Comparison of ENCODE assay signal across 12 mouse cellular contexts in the genomic region with DNA sequence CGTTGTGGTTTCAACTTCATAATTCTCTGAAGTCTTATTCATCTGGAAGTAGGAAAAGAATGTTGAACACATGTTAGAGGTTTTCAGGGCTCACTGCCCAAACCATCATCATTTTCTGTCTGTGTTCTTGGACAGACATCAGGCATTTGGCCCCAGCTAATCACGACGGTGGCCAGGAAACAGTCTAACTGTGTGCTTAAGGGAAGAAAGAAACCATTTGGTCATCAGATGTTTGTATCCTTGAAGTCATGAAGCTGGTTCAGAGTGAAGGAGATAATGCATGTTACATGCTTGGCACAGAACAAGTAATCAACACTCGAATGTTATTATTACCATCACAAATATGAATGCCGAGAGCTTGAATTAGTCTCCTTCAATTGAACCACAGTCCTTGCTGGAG. TPM values are rescaled to one million over a fixed set of nuclear protein-coding genes. Genes with fewer than 3 reads are reported as not detected.
DNase-seq lines count a peak whose midpoint lies in the region; ATAC-seq and TF ChIP-seq lines count a peak whose summit lies in the region.
"Had no signal": no experiment of that assay in that cellular context is flagged by ENCODE, and none has a peak within 500 bp of the region (broad histone marks: within the 10 kb centered on the region; RNA-seq: fewer than 3 reads in every experiment).

No protein-coding gene starts in this region.

- no peak overlapping the region for H3K4me3 ChIP-seq in lung, adult 2 months (replicated peaks; ENCODE audit: extremely low read depth, low read depth, low read length)
- H3K4me3 ChIP-seq in stomach, embryonic 16.5 days (replicated peaks; ENCODE audit: low read length): no peak overlapping the region
- no peak overlapping the region for H3K4me3 ChIP-seq in midbrain, embryonic 11.5 days (ENCODE audit: low read depth, low read length)
- H3K4me3 ChIP-seq: erythroblast, embryonic 14.5 days; myocyte had no signal

- peak overlapping the region; percentile 68; the same call in 1 of the 2 replicates for H3K27ac ChIP-seq in stomach, embryonic 16.5 days (ENCODE audit: low read length)
- H3K27ac ChIP-seq in midbrain, embryonic 11.5 days (ENCODE audit: low read depth, low read length): no peak overlapping the region

- H3K4me2 ChIP-seq in stomach, embryonic 16.5 days (ENCODE audit: low read depth, low read length): no peak overlapping the region
- H3K4me2 ChIP-seq in midbrain, embryonic 11.5 days: no peak overlapping the region

- H3K9ac ChIP-seq in stomach, embryonic 16.5 days (ENCODE audit: low read length): no peak overlapping the region
- no peak overlapping the region for H3K9ac ChIP-seq in midbrain, embryonic 11.5 days (ENCODE audit: low read length)

- no peaks in the 10 kb centered on the region for H3K27me3 ChIP-seq in stomach, embryonic 16.5 days (ENCODE audit: control insufficient read depth, insufficient read depth, low read length)
- H3K27me3 ChIP-seq in midbrain, embryonic 11.5 days (ENCODE audit: control insufficient read depth, insufficient read depth, low read length): no peaks in the 10 kb centered on the region
- H3K27me3 ChIP-seq: CH12.LX had no signal

- 66% methylated on average over 5 of the region's 5 CpGs for WGBS in lung, adult 2 months
- WGBS in stomach, embryonic 16.5 days: 47% methylated on average over 5 of the region's 5 CpGs
- 91% methylated on average over 5 of the region's 5 CpGs for WGBS in midbrain, embryonic 11.5 days

- H3K9me3 ChIP-seq in stomach, embryonic 16.5 days (replicated peaks; ENCODE audit: control insufficient read depth, low read length): no peaks in the 10 kb centered on the region
- no peaks in the 10 kb centered on the region for H3K9me3 ChIP-seq in midbrain, embryonic 11.5 days (ENCODE audit: control insufficient read depth, low read length)

- H3K4me1 ChIP-seq in lung, adult 2 months (ENCODE audit: control insufficient read depth, insufficient read depth, low read length): peaks cover 8% of the 10 kb centered on the region
- peaks cover 3% of the 10 kb centered on the region; the same call in 1 of the 2 replicates for H3K4me1 ChIP-seq in stomach, embryonic 16.5 days (ENCODE audit: control insufficient read depth, insufficient read depth, low read length)
- peaks cover 8% of the 10 kb centered on the region for H3K4me1 ChIP-seq in midbrain, embryonic 11.5 days (ENCODE audit: control insufficient read depth, insufficient read depth, low read length)

- intact Hi-C loops in heart, postnatal 25 days (cut with DNase I): no loop called here

- no peaks in the 10 kb centered on the region for H3K36me3 ChIP-seq in stomach, embryonic 16.5 days (ENCODE audit: control insufficient read depth, insufficient read depth, low read length)
- H3K36me3 ChIP-seq in midbrain, embryonic 11.5 days (ENCODE audit: control insufficient read depth, insufficient read depth, low read length): no peaks in the 10 kb centered on the region

- no peak for TF ChIP-seq CTCF in lung, adult 2 months (IDR thresholded peaks at IDR 0.05; ENCODE audit: insufficient read depth, low read length)

- no peak for TF ChIP-seq POLR2A in lung, adult 2 months (IDR thresholded peaks at IDR 0.05; ENCODE audit: borderline replicate concordance, extremely low read depth, low read depth, low read length)

- DNase-seq in lung, adult 18-20 months: peak; percentile 24 to 57
- no peak for DNase-seq in lung, adult 2 months
- peak; percentile 48 for DNase-seq in gastrocnemius, postnatal 25 days
- peak; percentile 51 for DNase-seq in heart, postnatal 25 days (ENCODE audit: low spot score)
- no peak for DNase-seq in cerebellum, adult 18-20 months
- no peak for DNase-seq in midbrain, embryonic 11.5 days (ENCODE audit: low spot score, missing footprints)
- DNase-seq: cerebellum, postnatal 10 days had no signal

- ATAC-seq in stomach, embryonic 16.5 days (ENCODE audit: insufficient read depth, low FRiP score): peak; percentile 18; the same call in 1 of the 2 replicates
- no peak for ATAC-seq in erythroid progenitor cell, adult 5-6 weeks (replicated peaks; ENCODE audit: low FRiP score, poor library complexity, severe bottlenecking)
- no peak for ATAC-seq in midbrain, embryonic 11.5 days (ENCODE audit: low FRiP score)

RNA-seq across cellular contexts. Expression of a gene that starts 5.0 kb away (rescaled TPM):
- polyA plus RNA-seq in lung, adult 2 months (2012; rRNA removed): 52.4 and 74.5 TPM in 2 replicates
- total RNA-seq in gastrocnemius, postnatal 25 days (2021): 10 to 100 TPM; 78.3 to 79.6 TPM
- total RNA-seq in heart, postnatal 25 days (2021): 100 to 1,000 TPM; 116 to 126 TPM
- 39.0 and 46.9 TPM in 2 replicates for polyA plus RNA-seq in stomach, embryonic 16.5 days (2015; fragmentation: Nextera tagmentation; extraction: Ambion mirVana)
- 1,006 and 1,368 TPM in 2 replicates for total RNA-seq in erythroid progenitor cell, adult 5-6 weeks (2015; ENCODE audit: low replicate concordance)
- 1,167 and 1,289 TPM in 2 replicates for total RNA-seq in erythroid progenitor cell, adult 5-6 weeks (2017; ENCODE audit: low replicate concordance)
- polyA plus RNA-seq in midbrain, embryonic 11.5 days (2014; fragmentation: Nextera tagmentation; extraction: Ambion mirVana): 34.5 and 35.7 TPM in 2 replicates

Comparison
In these comparisons a context has a peak if more than half of its experiments do, and no peak if none do; other contexts are left out.
1. DNase-seq: peak in lung, adult 18-20 months (2 of 2), gastrocnemius, postnatal 25 days (single experiment) and heart, postnatal 25 days (single experiment); none in lung, adult 2 months (single experiment), cerebellum, adult 18-20 months (0 of 2) and midbrain, embryonic 11.5 days (single experiment).
2. RNA of a gene that starts 5.0 kb away (total RNA-seq): 1,006 to 1,368 TPM in erythroid progenitor cell, adult 5-6 weeks; 116 to 126 TPM in heart, postnatal 25 days and 78.3 to 79.6 TPM in gastrocnemius, postnatal 25 days; every median in the first group is over 4 times any median in the second.